Mouse (Mus musculus): ENCODE results near the gene Ptpn1.

DNA sequence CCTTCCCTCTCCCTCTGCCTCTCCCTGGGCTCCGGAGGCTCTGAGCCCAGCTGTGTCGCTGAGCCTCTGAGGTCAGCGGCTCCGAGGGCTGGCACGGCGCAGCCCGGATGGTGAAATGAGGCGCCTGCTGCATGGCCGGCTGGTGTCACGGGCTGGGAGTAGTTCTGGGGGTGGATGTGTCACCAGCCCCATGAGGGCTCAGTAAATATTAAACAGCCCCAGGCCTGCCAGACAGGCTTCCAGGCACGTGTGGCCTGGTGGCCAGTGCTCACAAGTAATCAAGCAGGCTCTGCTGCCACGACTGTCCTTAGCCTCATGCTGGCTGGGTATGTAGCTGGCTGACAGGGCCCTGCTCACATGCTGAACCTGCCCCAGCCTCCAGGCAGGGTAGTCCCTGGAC lies 71.6 kb downstream of the Ptpn1 start:
- TF ChIP-seq CTCF (IDR thresholded peaks at IDR 0.05; ENCODE audit: extremely low read depth, insufficient read depth, low read length) (no peak), POLR2A (IDR thresholded peaks at IDR 0.05; ENCODE audit: extremely low read depth, insufficient read depth, low read length) (no peak)

Measured in cortical plate, adult 2 months (tissue).